Mouse (Mus musculus): ENCODE results near the gene Rrm2.

Gene Rrm2

DNA sequence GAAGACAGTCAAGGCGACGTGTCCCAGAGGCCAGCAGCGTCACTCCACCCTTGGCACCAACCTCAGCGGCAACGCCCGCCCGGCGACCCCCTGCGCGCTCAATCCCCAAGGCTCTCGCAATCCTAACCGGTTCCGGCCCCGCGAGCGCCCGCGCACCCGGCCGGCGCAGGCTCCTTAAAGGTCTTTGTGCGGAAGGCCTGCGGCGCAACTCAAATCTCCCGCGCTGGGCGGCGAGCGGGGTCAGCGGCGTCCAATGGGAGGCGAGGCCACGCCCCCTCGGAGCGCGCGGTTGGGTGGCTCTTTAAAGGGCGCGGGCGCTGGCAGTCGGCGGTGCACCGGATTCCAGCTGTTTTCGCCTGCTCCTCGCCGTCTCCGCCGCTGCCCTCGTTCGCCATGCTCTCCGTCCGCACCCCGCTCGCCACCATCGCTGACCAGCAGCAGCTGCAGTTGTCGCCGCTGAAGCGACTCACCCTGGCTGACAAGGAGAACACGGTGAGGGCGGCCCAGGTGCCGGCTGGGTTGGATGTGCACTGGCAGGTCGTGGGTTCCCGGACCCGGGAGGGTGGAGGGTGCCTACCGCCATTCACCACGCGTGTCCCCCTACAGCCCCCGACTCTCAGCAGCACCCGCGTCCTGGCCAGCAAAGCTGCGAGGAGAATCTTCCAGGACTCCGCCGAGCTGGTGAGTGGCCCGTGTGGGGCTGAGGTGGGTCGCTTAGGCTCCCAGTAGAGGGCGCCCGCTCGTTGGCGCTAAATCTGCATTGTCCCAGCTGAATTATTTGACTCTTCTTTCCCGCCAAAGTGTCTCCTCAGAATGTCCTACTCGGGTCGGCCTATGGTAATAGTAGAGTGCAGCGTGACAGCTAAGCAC is at the start of gene Rrm2:
Rrm2 (plus strand) TSS at position 288 of the 870 bp plus-strand sequence.
- peak; percentile 96 for DNase-seq (ENCODE audit: low read depth, low spot score)

GRCm38 (mm10) chr12:24658998-24659397 is 49.0 kb upstream of the Rrm2 start:
- no peak for DNase-seq (ENCODE audit: low read depth, low spot score)
- Histone ChIP-seq H3K27me3 (ENCODE audit: control insufficient read depth, insufficient read depth, low read length, poor library complexity, severe bottlenecking) (no peaks in the 10 kb centered on the region), H3K36me3 (ENCODE audit: control insufficient read depth, insufficient read depth, low read length, poor library complexity, severe bottlenecking) (0 out of 2 replicates have a peak, but pooled peaks cover 3% of the 10 kb centered on the region)

More for the DNA sequence above, at the start of gene Rrm2:
- H3K36me3 ChIP-seq (ENCODE audit: control insufficient read depth, insufficient read depth, low read length, poor library complexity, severe bottlenecking), result no peaks in the 10 kb centered on the region; the same call in 1 of the 2 replicates
- no peaks in the 10 kb centered on the region for H3K27me3 ChIP-seq (ENCODE audit: control insufficient read depth, insufficient read depth, low read length, poor library complexity, severe bottlenecking)

DNA sequence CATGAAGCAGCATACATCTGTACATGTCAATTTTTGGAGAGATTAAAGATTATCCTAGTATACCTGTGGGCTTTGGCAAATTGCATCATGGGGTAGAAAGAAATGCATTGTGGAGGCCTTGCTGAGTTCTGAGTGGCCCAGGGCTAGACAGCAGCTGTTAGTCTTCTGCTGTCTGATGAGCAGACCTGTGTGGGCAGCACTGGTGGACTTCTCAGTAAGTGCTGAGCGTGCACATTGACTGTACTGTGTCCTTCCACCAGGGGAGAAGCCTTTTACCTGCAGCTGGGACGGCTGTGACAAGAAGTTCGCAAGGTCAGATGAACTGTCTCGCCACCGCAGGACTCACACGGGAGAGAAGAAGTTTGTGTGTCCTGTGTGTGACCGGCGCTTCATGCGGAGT is 48.1 kb upstream of the Rrm2 start:
- no peak for DNase-seq (ENCODE audit: low read depth, low spot score)
- Histone ChIP-seq H3K36me3 (ENCODE audit: control insufficient read depth, insufficient read depth, low read length, poor library complexity, severe bottlenecking) (0 out of 2 replicates have a peak, but pooled peaks cover 3% of the 10 kb centered on the region), H3K27me3 (ENCODE audit: control insufficient read depth, insufficient read depth, low read length, poor library complexity, severe bottlenecking) (no peaks in the 10 kb centered on the region)

DNA sequence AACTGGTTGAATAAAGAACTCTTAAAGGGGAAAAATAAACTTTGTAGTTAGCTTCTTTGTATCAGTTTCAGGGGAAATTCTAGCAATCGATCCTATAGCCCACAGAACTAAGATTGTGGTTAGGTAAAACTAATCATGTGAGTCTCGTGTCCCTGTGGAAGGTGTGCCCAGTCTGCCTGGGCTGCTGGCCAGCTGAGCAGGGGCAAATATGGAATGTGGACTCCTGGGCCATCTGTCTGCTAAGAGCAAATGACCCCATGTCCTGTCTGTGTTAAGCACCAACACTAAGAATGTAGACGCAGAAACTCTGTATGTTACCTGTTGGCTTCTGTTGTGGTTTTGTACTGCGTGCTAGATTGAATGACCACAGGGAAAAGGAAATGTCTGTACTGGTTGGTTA is 46.9 kb upstream of the Rrm2 start:
- Histone ChIP-seq H3K36me3 (ENCODE audit: control insufficient read depth, insufficient read depth, low read length, poor library complexity, severe bottlenecking) (0 out of 2 replicates have a peak, but pooled peaks cover 3% of the 10 kb centered on the region), H3K27me3 (ENCODE audit: control insufficient read depth, insufficient read depth, low read length, poor library complexity, severe bottlenecking) (no peaks in the 10 kb centered on the region)
- DNase-seq (ENCODE audit: low read depth, low spot score), result no peak

- DNase-seq (ENCODE audit: low read depth, low spot score), result no peak
- H3K27me3 ChIP-seq (ENCODE audit: control insufficient read depth, insufficient read depth, low read length, poor library complexity, severe bottlenecking), result no peaks in the 10 kb centered on the region
- H3K36me3 ChIP-seq (ENCODE audit: control insufficient read depth, insufficient read depth, low read length, poor library complexity, severe bottlenecking), result 0 out of 2 replicates have a peak, but pooled peaks cover 3% of the 10 kb centered on the region
Observed at GRCm38 (mm10) chr12:24662131-24662530, 45.9 kb upstream of the Rrm2 start.

DNA sequence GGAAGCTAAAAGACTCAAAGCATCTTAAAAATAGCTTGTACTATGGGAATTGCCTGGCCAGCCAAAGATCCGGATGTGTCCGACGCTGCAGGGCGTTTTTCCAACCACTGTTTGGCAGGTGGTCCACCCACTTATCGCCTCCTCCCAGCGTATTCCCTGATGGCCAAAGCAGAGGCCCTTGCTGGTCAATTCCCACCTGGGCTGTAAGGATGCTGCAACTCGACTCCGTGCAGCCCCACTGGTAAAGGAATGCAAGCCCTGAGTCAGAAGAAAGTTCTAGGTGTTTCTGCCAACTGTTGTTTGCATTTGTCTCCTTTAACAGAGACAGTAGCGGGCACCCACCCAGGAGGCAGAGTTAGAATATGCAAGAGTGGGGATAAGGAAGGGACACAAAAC is 27.9 kb upstream of the Rrm2 start:
- DNase-seq (ENCODE audit: low read depth, low spot score), result no peak
- Histone ChIP-seq H3K27me3 (ENCODE audit: control insufficient read depth, insufficient read depth, low read length, poor library complexity, severe bottlenecking) (no peaks in the 10 kb centered on the region), H3K36me3 (ENCODE audit: control insufficient read depth, insufficient read depth, low read length, poor library complexity, severe bottlenecking) (no peaks in the 10 kb centered on the region)

DNA sequence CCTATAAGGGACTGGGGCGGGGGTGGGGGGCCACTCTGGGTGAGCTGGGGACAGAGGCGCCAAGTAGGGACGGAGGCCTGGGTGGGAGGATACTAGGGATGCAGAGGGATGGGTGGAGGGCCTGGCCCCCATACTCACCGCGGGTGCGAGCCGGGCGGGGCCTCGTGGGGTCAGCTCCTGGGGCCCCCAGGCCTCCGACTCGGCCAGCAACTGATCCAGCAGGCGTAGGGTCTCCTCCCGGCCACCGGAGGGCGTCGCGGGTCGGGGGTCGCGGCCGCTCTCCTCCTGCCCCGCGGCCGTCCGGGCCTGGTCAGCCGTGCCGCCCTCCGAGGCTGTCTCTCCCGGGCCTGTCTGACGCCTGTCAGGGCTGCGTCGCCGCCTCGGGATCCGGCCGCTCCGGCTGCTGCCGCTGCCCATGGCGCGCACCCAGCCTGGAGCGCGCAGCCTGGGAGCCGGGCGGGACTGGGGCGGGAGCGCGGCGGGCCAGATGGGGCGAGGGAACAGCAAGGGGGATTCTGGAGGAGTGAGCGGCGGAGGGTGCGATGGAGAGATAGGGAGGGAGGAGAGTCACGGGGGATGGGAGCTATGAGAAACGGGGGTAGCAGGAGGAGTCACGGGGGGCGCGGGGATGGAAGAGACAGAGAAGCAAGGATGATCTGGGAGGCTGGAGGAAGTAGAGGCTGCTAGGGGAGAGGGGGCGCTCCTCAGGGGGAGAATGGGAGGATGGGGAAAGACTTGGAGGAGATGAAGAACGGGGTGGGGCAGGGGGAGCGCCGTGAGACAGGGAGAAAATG is 27.4 kb upstream of the Rrm2 start:
- DNase-seq (ENCODE audit: low read depth, low spot score), result no peak
- no peaks in the 10 kb centered on the region for H3K36me3 ChIP-seq (ENCODE audit: control insufficient read depth, insufficient read depth, low read length, poor library complexity, severe bottlenecking)
- no peaks in the 10 kb centered on the region for H3K27me3 ChIP-seq (ENCODE audit: control insufficient read depth, insufficient read depth, low read length, poor library complexity, severe bottlenecking)

GRCm38 (mm10) chr12:24681286-24682023 is 26.6 kb upstream of the Rrm2 start, which contains the start of gene Cys1:
Gene Cys1 (minus strand): TSS chr12:24681813.
- DNase-seq (ENCODE audit: low read depth, low spot score), result no peak
- Histone ChIP-seq H3K36me3 (ENCODE audit: control insufficient read depth, insufficient read depth, low read length, poor library complexity, severe bottlenecking) (no peaks in the 10 kb centered on the region), H3K27me3 (ENCODE audit: control insufficient read depth, insufficient read depth, low read length, poor library complexity, severe bottlenecking) (no peaks in the 10 kb centered on the region)

- Histone ChIP-seq H3K36me3 (ENCODE audit: control insufficient read depth, insufficient read depth, low read length, poor library complexity, severe bottlenecking) (no peaks in the 10 kb centered on the region), H3K27me3 (ENCODE audit: control insufficient read depth, insufficient read depth, low read length, poor library complexity, severe bottlenecking) (no peaks in the 10 kb centered on the region)
- DNase-seq (ENCODE audit: low read depth, low spot score), result no peak
Observed at GRCm38 (mm10) chr12:24682563-24682962, 25.5 kb upstream of the Rrm2 start.

DNA sequence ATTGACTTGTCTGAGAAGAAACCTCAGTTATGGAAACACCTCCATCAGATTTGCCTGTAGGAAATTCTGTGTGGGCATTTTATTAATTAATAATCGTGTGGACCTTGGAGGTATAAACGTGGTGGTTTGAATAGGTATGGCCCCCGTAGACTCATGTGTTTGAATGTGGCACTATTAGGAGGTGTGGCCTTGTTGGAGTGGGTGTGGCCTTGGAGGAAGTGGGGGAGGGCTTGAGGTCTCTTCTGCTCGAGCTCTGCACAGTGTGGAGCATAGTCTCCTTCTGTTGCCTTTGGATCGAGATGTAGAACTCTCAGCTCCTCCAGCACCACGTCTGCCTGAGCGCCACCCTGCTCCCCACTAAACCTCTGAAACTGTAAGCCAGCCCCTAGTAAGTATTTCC is 24.6 kb upstream of the Rrm2 start:
- Histone ChIP-seq H3K36me3 (ENCODE audit: control insufficient read depth, insufficient read depth, low read length, poor library complexity, severe bottlenecking) (no peaks in the 10 kb centered on the region), H3K27me3 (ENCODE audit: control insufficient read depth, insufficient read depth, low read length, poor library complexity, severe bottlenecking) (no peaks in the 10 kb centered on the region)
- no peak for DNase-seq (ENCODE audit: low read depth, low spot score)

DNA sequence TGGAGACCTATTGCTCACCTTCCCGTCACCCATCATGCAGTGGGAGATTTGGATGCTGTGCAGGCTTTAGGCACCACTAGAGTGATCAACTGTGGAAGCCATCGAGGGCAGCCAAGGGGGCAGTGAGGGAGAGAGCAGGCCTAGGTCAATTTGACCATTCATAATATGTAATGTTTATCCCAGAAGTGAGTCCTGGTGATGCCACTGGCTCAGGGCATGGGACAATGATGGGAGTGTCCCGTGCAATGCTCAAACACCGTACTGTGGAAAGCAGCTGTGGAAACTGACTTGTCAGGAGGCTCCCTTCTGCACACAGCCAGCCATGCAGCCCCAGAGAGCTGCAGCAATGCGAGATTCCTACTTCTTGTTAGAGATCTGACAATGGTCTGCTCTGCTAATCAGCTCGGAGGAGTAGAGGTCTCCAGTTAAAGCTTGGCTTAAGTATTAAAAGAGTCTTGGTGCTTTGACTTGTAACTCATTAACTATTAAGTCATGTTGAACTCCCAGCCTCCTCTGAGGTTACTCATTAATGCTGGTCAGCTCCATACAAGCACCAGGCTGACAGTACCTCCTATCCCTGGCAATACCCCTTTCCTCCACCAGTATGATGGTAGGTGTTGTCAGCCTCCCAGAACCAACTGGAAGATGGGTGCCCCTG is 21.9 kb upstream of the Rrm2 start:
- H3K36me3 ChIP-seq (ENCODE audit: control insufficient read depth, insufficient read depth, low read length, poor library complexity, severe bottlenecking), result no peaks in the 10 kb centered on the region
- no peaks in the 10 kb centered on the region for H3K27me3 ChIP-seq (ENCODE audit: control insufficient read depth, insufficient read depth, low read length, poor library complexity, severe bottlenecking)
- DNase-seq (ENCODE audit: low read depth, low spot score), result no peak

DNA sequence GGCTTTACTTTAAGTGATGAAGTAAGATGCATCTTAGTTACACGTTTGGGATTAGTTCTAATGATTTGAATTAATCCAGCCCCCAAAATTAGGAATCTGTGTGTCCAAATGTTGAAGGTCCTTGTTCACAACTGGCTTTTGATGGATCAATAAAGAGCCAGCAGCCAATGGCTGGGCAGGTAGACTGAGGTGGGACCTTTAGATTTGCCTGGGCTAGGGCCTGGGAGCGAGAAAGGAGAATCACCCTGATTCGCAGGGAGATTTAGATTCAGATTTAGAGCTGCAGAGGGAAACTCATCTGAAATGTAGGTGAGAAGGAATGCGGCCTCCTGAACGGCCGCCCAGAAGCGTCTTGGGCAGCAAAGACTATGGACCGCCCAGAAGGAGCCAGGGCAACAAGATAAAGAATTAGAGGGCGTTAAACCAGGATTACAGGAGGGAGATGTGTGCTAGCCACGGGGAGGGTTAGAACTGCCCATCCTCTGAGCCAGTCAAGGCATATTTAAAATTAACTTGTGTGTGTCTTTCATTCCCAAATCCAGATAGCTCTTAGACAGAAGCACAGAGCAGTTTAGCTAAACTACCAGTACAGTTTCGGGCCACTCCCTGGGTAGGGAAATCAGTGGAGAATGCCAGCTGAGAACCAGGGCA is 21.2 kb upstream of the Rrm2 start:
- Histone ChIP-seq H3K36me3 (ENCODE audit: control insufficient read depth, insufficient read depth, low read length, poor library complexity, severe bottlenecking) (no peaks in the 10 kb centered on the region), H3K27me3 (ENCODE audit: control insufficient read depth, insufficient read depth, low read length, poor library complexity, severe bottlenecking) (no peaks in the 10 kb centered on the region)
- no peak for DNase-seq (ENCODE audit: low read depth, low spot score)

DNA sequence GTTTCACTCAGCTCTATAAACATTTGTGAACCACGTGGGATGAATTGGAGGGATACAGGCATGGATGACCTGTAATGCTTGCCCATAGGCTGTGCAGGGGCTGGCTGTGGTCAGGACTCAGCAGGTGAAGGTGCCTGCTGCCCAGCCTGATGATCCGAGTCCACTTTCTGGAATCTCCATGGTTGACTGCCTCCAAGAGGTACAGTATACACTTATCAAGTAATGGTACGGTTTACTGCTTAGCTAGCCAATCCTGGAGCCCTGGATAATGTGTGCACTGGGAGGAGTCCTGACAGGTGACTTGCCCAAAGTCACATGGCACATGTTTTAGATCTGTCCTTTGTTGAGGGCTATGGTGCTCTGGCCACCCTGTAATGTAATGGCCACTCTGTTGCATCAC is 17.7 kb upstream of the Rrm2 start:
- Histone ChIP-seq H3K36me3 (ENCODE audit: control insufficient read depth, insufficient read depth, low read length, poor library complexity, severe bottlenecking) (no peaks in the 10 kb centered on the region), H3K27me3 (ENCODE audit: control insufficient read depth, insufficient read depth, low read length, poor library complexity, severe bottlenecking) (no peaks in the 10 kb centered on the region)
- DNase-seq (ENCODE audit: low read depth, low spot score), result no peak
